Mouse (Mus musculus): ENCODE measurements around the gene Ier3.

DNA sequence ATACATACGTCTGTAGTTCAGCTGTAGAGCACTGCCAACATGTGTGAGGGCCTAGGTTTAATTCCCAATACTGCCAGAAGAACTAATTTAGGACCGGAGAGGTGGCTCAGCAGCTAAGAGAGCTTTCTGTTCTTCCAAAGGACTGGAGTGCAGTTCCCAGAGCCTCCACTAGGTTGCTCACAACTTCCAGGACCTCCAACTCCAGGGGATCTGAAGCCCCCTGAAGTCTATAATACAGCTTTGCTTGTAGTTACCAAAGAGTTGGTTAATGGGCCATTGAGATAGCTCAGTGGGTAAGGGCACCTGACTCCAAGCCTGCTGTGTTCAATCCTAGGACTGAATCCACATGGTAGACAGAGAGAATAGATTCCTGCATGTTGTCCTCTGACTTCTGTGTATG is 39.1 kb upstream of the Ier3 start:
- TF ChIP-seq POLR2A (IDR thresholded peaks at IDR 0.05; ENCODE audit: borderline replicate concordance, insufficient read depth, low read length) (no peak), CTCF (IDR thresholded peaks at IDR 0.05; ENCODE audit: borderline replicate concordance, insufficient read depth, low read depth, low read length) (no peak)
